Mouse (Mus musculus) small intestine, adult 2 months (tissue): ENCODE data around the gene Uba6. TPM values are rescaled to one million over a fixed set of nuclear protein-coding genes. Genes with fewer than 3 reads are reported as not detected.

ENCODE experiments used
- H3K27ac ChIP-seq: fragments of 200-500 bp; 2 replicates; pipeline ENCODE4 v1.5.1; 2012; ENCODE audit warnings: low read depth, low read length, control low read depth, inconsistent platforms; ENCODE audit not compliant: insufficient read depth
- H3K27me3 ChIP-seq: fragments of 200-500 bp; 2 replicates; pipeline ENCODE4 v1.6.1; 2012; ENCODE audit warnings: mild to moderate bottlenecking, moderate library complexity, low read length, inconsistent platforms; ENCODE audit not compliant: control insufficient read depth, insufficient read depth
- H3K36me3 ChIP-seq: fragments of 200-500 bp; 2 replicates; pipeline ENCODE4 v1.6.1; 2012; ENCODE audit warnings: mild to moderate bottlenecking, low read length, control low read depth, inconsistent platforms; ENCODE audit not compliant: control insufficient read depth, insufficient read depth
- H3K4me1 ChIP-seq: fragments of 200-500 bp; 2 replicates; pipeline ENCODE4 v1.6.1; 2012; ENCODE audit warnings: low read length, inconsistent platforms, mixed read lengths; ENCODE audit not compliant: control insufficient read depth, insufficient read depth, insufficient read length
- H3K4me3 ChIP-seq: fragments of 200-500 bp; 2 replicates; pipeline ENCODE4 v1.5.1; 2012; ENCODE audit warnings: low read depth, mild to moderate bottlenecking, control low read depth, inconsistent platforms, low read length, moderate library complexity
- CTCF ChIP-seq: fragments of 200-500 bp; IDR thresholded peaks from 2 replicates; pipeline ENCODE4 v1.5.1; 2012; ENCODE audit warnings: low read depth, mild to moderate bottlenecking, control low read depth, inconsistent platforms, low read length, moderate library complexity, mixed read lengths; ENCODE audit not compliant: insufficient replicate concordance, insufficient read length; ENCODE audit errors: extremely low read depth
- POLR2A ChIP-seq: fragments of 200-500 bp; IDR thresholded peaks from 2 replicates; pipeline ENCODE4 v1.6.1; 2012; ENCODE audit warnings: low read depth, mild to moderate bottlenecking, control low read depth, inconsistent platforms, low read length, moderate library complexity
- WGBS: fragments of 180-500 bp; shearing (Covaris S2); methylation state at CpG from one replicate; pipeline ENCODE4 v1.1.7; 2018; 5-methylcytosine and 5-hydroxymethylcytosine counted together
- polyA plus RNA-seq: library from polyadenylated mRNA; depleted of rRNA; stranded (reverse); fragments of >200 nt; gene quantifications from 2 replicates; pipeline ENCODE4 v1.2.3, GENCODE M21; 2012

Uba6 gene
- polyA plus RNA-seq, 1 experiment, result 0.56 TPM

- WGBS, result 96% methylated on average over 2 of the region's 2 CpGs
- TF ChIP-seq CTCF (no peak), POLR2A (no peak)
- Histone ChIP-seq H3K27ac (no peak overlapping the region), H3K4me1 (no peaks in the 10 kb centered on the region), H3K27me3 (no peaks in the 10 kb centered on the region), H3K4me3 (no peak overlapping the region), H3K36me3 (no peaks in the 10 kb centered on the region)
Observed at GRCm38 (mm10) chr5:86102176-86102575, 70.4 kb downstream of the Uba6 start.

- H3K27me3 ChIP-seq, result no peaks in the 10 kb centered on the region
- TF ChIP-seq POLR2A, result no peak
- TF ChIP-seq CTCF, result no peak
Observed at GRCm38 (mm10) chr5:86100621-86101020, 72.0 kb downstream of the Uba6 start.

GRCm38 (mm10) chr5:86098988-86099387 lies 73.6 kb downstream of the Uba6 start:
- WGBS, result 72% methylated on average over 3 of the region's 3 CpGs
- H3K4me1 ChIP-seq, result no peaks in the 10 kb centered on the region
- H3K27me3 ChIP-seq, result no peaks in the 10 kb centered on the region
- no peaks in the 10 kb centered on the region for H3K36me3 ChIP-seq
- no peak overlapping the region for H3K4me3 ChIP-seq
- no peak overlapping the region for H3K27ac ChIP-seq
- TF ChIP-seq CTCF (no peak), POLR2A (no peak)

More at GRCm38 (mm10) chr5:86100621-86101020, 72.0 kb downstream of the Uba6 start:
- WGBS, result 65% methylated on average over 3 of the region's 3 CpGs
- no peaks in the 10 kb centered on the region for H3K4me1 ChIP-seq
- H3K27ac ChIP-seq, result no peak overlapping the region
- H3K4me3 ChIP-seq, result no peak overlapping the region
- H3K36me3 ChIP-seq, result no peaks in the 10 kb centered on the region

GRCm38 (mm10) chr5:86094754-86095153 lies 77.8 kb downstream of the Uba6 start:
- H3K4me1 ChIP-seq, result no peaks in the 10 kb centered on the region
- H3K4me3 ChIP-seq, result no peak overlapping the region
- no peaks in the 10 kb centered on the region for H3K36me3 ChIP-seq
- H3K27ac ChIP-seq, result no peak overlapping the region
- 66% methylated on average over 9 of the region's 9 CpGs for WGBS
- no peaks in the 10 kb centered on the region for H3K27me3 ChIP-seq
- TF ChIP-seq CTCF (no peak), POLR2A (no peak)

GRCm38 (mm10) chr5:86086751-86087150 lies 85.9 kb downstream of the Uba6 start:
- no peaks in the 10 kb centered on the region for H3K36me3 ChIP-seq
- H3K27ac ChIP-seq, result 0 out of 2 replicates have a peak overlapping the region, but pooled peaks have one; percentile 16
- no peaks in the 10 kb centered on the region for H3K4me1 ChIP-seq
- TF ChIP-seq POLR2A (no peak), CTCF (no peak)
- no peaks in the 10 kb centered on the region for H3K27me3 ChIP-seq
- H3K4me3 ChIP-seq, result no peak overlapping the region
- WGBS, result 72% methylated on average over 6 of the region's 6 CpGs

- Histone ChIP-seq H3K27ac (no peak overlapping the region), H3K36me3 (no peaks in the 10 kb centered on the region), H3K4me3 (no peak overlapping the region), H3K4me1 (no peaks in the 10 kb centered on the region), H3K27me3 (no peaks in the 10 kb centered on the region)
- no peak for TF ChIP-seq CTCF
- no peak for TF ChIP-seq POLR2A
- WGBS, result 65% methylated on average over 7 of the region's 7 CpGs
Observed at GRCm38 (mm10) chr5:86084979-86085378, 87.6 kb downstream of the Uba6 start.

- TF ChIP-seq CTCF (no peak), POLR2A (no peak)
- H3K27me3 ChIP-seq, result no peaks in the 10 kb centered on the region
- H3K4me3 ChIP-seq, result no peak overlapping the region
- H3K36me3 ChIP-seq, result no peaks in the 10 kb centered on the region
- H3K27ac ChIP-seq, result no peak overlapping the region
- 65% methylated on average over 6 of the region's 6 CpGs for WGBS
- H3K4me1 ChIP-seq, result no peaks in the 10 kb centered on the region
Observed at GRCm38 (mm10) chr5:86083987-86084386, 88.6 kb downstream of the Uba6 start.

- Histone ChIP-seq H3K4me3 (no peak overlapping the region), H3K27ac (no peak overlapping the region), H3K27me3 (no peaks in the 10 kb centered on the region), H3K36me3 (no peaks in the 10 kb centered on the region), H3K4me1 (no peaks in the 10 kb centered on the region)
- TF ChIP-seq CTCF (no peak), POLR2A (no peak)
- 72% methylated on average over 3 of the region's 3 CpGs for WGBS
Observed at GRCm38 (mm10) chr5:86078720-86079334, 93.8 kb downstream of the Uba6 start.
